Mouse (Mus musculus): ENCODE measurements at regions not wholly inside any gene's neighbourhood (a gene's known extent, or its start where the extent isn't known, plus 50 kb on each side); places are given as distances from the start of the nearest gene placed in this dataset.

- TF ChIP-seq CTCF (IDR thresholded peaks at IDR 0.05) (no peak), EP300 (IDR thresholded peaks at IDR 0.05) (no peak)
Measured at GRCm38 (mm10) chr7:69488630-69489029, 739.6 kb upstream of the Arrdc4 start.

Measured in lung, postnatal 0 days (tissue).